Mouse (Mus musculus) brown adipose tissue, adult 24 weeks (tissue): Measurements from ENCODE around the gene Erbb2. TPM values are rescaled to one million over a fixed set of nuclear protein-coding genes. Genes with fewer than 3 reads are reported as not detected.

Source experiments
- H3K27ac ChIP-seq: fragments of 200-500 bp; replicated peaks from 2 replicates; pipeline ENCODE4 v1.5.1; 2012; ENCODE audit warnings: low read depth, mild to moderate bottlenecking, low read length
- H3K4me1 ChIP-seq: fragments of 200-500 bp; 2 replicates; pipeline ENCODE4 v1.6.1; 2012; ENCODE audit warnings: low read length, mixed read lengths; ENCODE audit not compliant: control insufficient read depth, insufficient read depth, insufficient read length
- H3K4me3 ChIP-seq: fragments of 200-500 bp; 2 replicates; pipeline ENCODE4 v1.5.1; 2012; ENCODE audit warnings: low read depth, mild to moderate bottlenecking, low read length, moderate library complexity; ENCODE audit not compliant: insufficient read depth
- polyA plus RNA-seq: library from polyadenylated mRNA; stranded (reverse); fragments of >200 nt; gene quantifications from 2 replicates; pipeline ENCODE4 v1.2.4, GENCODE M21; 2012; ENCODE audit not compliant: missing spikeins, insufficient read depth, insufficient read length

The Erbb2 gene
- polyA plus RNA-seq, 1 experiment, result 1.9 TPM

DNA sequence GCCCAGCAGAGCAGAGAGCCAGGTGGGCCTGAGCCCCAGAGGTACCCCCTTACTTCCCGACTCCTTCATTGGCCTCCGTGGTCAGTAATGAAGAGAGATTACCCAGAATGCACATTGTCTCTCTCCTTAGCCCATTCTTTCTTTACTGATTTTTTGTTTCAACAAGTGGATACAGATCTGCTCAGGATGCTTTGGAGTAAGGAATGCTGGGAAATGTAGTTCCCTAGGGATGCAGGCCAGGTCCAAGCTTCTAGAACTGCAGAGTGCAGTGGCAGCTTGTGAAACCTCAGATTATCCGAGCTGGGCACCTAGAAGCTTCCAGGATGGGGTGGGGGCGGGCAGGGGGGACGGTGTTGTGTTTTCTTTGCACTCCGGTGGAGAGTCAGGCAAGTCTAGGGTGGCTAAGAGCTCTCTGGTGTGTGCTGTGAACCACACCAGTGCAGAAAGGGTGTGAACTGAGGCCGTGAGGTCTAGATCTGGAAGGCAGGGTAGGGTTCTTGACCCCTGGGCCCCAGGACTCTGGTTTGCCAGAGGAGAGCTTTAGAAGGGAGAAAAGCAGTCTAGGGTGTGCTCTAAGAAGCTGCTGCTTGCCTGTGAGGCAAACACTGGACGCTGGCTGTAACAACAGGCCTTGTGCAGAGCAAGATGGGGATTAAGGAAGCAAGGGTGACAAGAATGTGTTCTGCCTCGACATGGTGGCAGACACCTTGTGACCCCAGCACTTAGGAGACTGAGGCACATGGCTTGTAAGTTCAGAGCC is 19.7 kb downstream of the Erbb2 start:
- Histone ChIP-seq H3K4me3 (no peak overlapping the region), H3K4me1 (no peaks in the 10 kb centered on the region), H3K27ac (no peak overlapping the region)

DNA sequence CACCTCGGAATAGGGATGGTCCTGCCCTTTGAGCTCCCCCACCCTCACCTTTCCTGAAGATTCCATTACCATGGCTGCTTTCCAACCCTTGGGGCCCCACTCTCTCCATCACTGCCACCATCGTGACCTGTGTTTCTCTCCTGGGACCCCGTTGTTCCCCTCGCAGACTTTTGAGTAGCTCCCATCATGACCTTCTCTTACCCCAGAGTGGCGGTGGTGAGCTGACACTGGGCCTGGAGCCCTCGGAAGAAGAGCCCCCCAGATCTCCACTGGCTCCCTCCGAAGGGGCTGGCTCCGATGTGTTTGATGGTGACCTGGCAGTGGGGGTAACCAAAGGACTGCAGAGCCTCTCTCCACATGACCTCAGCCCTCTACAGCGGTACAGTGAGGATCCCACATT is 23.5 kb downstream of the Erbb2 start:
- H3K4me3 ChIP-seq, result no peak overlapping the region

DNA sequence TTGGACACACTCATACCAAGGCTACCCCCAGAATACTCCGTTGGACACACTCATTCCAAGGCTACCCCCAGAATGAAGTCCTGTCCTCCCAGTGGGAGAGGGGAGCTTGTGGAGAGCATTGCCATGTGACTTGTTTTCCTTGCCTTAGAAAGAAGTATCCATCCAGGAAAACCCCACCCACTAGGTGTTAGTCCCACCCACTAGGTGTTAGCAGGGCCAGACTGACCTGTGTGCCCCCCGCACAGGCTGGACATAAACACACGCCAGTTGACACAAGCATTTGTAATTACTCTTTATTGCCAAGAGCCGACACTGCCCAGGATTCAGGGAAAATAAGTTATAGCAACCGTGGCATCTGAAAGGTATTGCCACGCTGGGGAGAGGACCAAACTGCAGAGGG is 25.2 kb downstream of the Erbb2 start:
- Histone ChIP-seq H3K4me3 (no peak overlapping the region; the same call in 1 of the 2 replicates), H3K4me1 (peaks cover 4% of the 10 kb centered on the region; the same call in 1 of the 2 replicates), H3K27ac (no peak overlapping the region)

More for the DNA sequence above, 23.5 kb downstream of the Erbb2 start:
- peaks cover 4% of the 10 kb centered on the region; the same call in 1 of the 2 replicates for H3K4me1 ChIP-seq
- H3K27ac ChIP-seq, result no peak overlapping the region

DNA sequence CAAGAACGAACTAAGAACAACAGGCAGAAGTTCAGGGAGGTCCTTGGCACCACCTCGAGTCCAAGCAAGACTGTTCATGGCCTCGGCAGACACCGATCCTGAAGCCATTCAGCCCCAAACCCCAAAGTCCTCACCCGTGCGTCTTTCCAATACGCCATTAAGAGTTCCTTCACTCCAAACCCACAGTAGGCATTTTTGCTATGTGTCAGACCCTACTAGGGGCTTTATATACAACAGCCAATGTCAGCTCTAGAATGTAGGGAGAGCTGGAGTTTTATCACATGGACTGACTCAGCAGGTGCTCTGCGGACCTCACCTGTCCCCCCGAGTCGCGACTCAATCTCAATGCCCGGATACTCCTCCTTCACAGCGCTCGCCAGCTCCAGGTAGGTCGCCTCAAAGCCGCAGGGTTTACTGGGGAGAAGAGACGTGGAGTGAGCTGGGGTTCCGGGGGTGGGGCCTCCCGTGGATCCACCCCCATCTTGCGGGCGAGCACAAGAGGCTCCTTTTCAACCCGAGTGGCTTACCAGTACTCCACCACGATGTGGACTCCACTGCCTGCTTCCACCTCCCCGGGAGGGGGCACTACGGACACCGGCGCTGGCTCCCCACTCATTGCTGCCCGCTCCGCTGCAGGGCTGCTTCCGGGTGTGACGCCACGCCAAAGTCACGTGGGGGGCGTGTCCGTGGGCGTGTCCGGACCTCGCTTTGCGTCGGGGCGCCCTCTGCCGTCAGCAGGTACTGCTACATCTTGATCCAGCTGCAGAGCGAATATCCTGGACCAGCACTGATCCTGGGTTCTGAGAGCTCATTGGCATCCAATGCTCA is 26.3 kb downstream of the Erbb2 start, which contains the start of gene Mien1:
Gene Mien1 (minus strand): TSS at position 661 of the 828 bp plus-strand sequence.
- H3K4me1 ChIP-seq, result peaks cover 4% of the 10 kb centered on the region; the same call in 1 of the 2 replicates
- H3K4me3 ChIP-seq, result peak within 1 kb of the TSS; percentile 81
- 0 out of 2 replicates have a peak within 1 kb of the TSS, but pooled peaks have one; percentile 36 for H3K27ac ChIP-seq

DNA sequence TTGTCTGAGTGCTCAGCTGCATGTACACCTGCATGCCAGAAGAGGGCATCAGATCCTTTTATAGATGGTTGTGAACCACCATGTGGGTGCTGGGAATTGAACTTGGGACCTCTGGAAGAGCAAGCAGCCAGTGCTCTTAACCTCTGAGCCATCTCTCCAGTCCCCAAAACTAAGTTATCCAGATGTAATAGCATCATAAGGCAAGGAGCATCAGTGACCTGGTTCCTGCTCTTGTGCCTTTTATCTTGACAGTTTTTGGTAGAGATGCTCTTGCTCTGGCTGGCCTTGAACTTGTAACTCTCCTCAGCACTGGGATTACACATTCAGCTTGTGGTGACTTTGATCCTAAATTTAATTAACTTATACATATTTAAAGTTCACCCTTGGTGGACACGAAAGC is 31.4 kb downstream of the Erbb2 start:
- 0 out of 2 replicates have a peak, but pooled peaks cover 2% of the 10 kb centered on the region for H3K4me1 ChIP-seq

DNA sequence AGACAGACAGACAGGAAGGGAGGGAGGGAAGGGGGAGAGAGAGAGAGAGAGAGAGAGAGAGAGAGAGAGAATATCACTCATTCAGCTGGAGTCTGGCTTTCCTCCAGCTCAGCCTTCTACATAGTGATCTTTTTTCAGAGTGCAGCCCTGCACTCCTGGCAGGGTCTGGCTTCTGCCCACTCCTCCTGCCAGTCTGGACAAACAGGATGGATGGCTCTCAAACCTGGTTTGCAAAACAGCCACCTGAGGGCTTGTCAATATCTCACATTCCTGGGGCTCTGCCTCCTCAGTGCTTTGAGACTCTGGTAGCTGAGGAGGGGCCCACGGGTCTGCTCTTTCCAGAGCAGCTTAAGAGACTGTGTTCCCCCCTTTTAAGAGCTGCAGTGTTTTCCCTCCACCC is 33.0 kb downstream of the Erbb2 start:
- H3K4me1 ChIP-seq, result 0 out of 2 replicates have a peak, but pooled peaks cover 2% of the 10 kb centered on the region
- H3K27ac ChIP-seq, result no peak overlapping the region
- no peak overlapping the region for H3K4me3 ChIP-seq

More for the DNA sequence above, 31.4 kb downstream of the Erbb2 start:
- Histone ChIP-seq H3K27ac (no peak overlapping the region), H3K4me3 (no peak overlapping the region)

DNA sequence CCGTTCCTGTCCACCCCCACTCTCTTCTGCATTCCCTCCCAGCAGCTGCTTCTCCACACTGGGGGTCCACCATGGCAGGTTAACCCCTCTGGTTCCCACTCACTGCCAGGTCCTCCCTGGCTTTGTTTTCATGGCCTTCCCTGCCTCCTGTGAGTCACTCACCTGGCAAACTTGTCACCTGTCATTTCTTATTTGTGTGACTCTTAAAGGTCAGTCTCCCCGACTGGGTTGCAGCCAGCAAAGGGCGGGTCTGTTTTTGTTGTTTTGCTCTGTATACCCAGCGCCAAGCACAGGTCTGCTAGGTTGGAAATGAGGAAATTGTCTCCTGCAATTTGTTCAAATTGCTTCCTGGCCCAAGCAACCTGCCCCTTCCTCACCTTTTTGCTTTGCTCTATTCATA is 33.4 kb downstream of the Erbb2 start:
- Histone ChIP-seq H3K4me1 (0 out of 2 replicates have a peak, but pooled peaks cover 2% of the 10 kb centered on the region), H3K4me3 (no peak overlapping the region), H3K27ac (no peak overlapping the region)

DNA sequence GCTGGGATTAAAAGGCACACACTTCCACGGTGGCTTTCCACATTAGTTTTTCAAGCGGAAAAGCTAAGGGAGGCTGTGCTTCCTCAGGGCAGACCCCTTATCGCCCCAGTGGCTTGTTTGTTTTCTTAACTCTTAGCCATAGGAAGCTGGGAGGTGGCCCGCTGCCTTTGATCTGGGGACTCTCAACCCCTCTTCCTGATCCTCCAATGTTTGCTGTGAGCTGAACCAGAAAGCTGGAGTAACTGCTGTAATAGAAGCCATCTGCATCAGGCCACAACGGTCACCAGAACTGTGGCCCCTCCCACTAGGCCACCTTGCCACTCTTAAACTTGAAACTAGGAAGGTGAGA is 33.9 kb downstream of the Erbb2 start, which contains the start of gene Grb7:
Gene Grb7 (plus strand): TSS at position 182 of the 349 bp plus-strand sequence.
- 0 out of 2 replicates have a peak, but pooled peaks cover 2% of the 10 kb centered on the region for H3K4me1 ChIP-seq
- no peak within 1 kb of the TSS for H3K27ac ChIP-seq
- no peak within 1 kb of the TSS for H3K4me3 ChIP-seq

DNA sequence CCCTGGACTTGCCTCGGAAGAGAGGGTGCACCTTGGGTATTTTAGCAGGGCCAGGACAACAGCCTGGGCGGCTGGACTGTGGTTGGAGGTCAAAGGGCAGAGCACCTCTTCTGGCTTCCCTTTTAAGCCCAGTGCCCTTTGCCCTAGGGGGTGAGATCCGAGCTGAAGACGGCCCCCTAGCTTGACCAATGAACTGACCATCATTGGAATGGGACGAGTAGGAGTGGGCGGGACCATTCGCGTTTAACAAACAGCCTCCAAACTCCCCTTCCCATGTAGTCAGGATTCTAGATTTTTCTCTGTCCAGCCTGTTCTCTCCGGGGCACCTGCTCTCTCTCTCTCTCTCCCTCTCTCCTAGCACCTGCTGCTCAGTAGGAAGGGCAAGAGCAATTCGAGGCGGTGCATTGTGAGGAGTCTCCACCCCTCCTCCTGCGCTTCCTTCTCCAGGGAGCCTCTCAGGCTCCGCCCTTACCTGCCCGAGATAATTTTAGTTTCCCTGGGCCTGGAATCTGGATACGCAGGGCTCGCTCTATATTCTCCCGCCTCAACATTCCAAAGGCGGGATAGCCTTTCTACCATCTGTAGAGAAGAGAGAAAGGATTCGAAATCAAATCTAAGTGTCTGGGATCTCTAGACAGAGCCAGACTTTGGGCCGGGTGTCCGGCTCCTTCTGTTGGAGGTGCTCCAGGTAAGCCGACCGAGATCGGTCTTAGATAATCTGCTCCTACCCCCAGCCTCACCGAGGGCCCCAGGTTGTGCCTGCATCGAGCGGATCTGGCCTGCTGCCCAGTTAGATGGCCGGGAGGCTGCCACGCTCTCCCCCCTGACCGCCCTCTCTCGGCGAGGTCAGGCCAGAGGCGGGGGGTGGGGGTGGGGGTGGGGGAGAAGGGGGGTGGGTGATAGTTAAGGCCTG is 34.5 kb downstream of the Erbb2 start:
- Histone ChIP-seq H3K27ac (no peak overlapping the region), H3K4me3 (no peak overlapping the region), H3K4me1 (0 out of 2 replicates have a peak, but pooled peaks cover 2% of the 10 kb centered on the region)

DNA sequence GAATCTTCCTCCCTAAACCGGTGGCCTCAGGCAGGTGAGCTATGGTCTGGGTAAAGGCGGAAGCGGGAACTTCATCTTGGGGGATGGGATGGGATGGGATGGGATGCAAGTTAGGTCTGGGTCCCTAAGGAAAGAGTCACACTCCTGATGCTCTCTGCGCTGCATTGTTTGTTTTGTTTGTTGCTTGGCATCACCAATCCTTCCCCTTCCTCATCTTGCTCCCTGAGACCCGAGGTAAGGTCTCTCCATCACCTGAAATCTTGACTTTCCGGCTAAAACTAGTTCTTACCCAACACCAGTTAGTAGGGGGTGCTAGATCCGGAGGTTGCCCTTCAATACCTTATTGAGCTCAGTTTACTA is 35.2 kb downstream of the Erbb2 start:
- Histone ChIP-seq H3K4me1 (0 out of 2 replicates have a peak, but pooled peaks cover 2% of the 10 kb centered on the region), H3K27ac (no peak overlapping the region), H3K4me3 (no peak overlapping the region)

DNA sequence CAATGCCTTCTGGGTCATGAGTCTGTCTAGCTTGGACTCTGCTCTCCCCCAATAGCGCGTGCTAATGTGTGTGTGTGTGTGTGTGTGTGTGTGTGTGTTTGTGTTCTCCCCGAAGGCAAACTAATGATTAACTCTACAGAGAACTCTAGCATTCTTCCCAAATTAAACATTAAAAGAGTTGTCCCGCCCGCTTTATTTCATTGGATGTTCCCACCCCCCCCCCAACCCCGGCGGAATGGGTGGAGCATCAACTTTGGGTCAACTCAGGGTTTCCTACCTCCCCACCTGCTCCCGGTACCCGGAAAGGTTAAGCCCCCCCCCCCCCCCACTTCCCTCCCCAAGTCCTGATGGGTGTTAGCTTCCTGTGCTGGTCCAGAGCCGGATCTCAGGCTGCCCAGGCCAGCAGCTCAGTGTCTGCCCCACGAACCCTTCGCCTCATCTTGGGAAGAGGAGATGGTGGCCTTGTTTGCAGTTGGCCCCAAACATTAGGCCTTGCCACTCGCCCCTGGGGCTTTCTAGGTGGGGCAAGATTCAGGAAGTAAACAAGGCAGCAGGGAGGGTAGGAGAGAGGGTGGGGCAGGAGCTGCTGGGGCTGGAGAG is 36.0 kb downstream of the Erbb2 start:
- Histone ChIP-seq H3K27ac (no peak overlapping the region), H3K4me1 (0 out of 2 replicates have a peak, but pooled peaks cover 2% of the 10 kb centered on the region), H3K4me3 (no peak overlapping the region)

DNA sequence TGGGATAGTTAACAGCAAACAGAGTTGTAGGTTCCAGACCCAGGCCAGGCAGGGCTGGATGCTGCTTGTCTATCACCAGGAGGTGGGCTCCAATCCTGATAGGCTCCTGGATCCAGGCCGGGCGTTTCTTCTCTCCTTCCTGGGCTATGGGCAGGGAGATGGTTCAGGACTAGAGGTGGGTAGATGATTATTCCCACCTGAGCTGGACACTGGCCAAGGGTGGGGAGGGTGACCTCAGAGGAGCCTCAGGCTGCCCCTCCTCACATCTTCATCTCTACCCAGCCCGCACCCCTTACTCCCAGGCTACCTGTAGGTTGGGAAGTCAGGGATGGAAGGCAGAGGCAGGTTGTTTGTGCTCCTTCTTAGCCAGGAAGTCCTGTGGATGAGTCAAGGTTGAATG is 37.1 kb downstream of the Erbb2 start:
- 0 out of 2 replicates have a peak, but pooled peaks cover 2% of the 10 kb centered on the region for H3K4me1 ChIP-seq
- H3K27ac ChIP-seq, result no peak overlapping the region
- no peak overlapping the region for H3K4me3 ChIP-seq

DNA sequence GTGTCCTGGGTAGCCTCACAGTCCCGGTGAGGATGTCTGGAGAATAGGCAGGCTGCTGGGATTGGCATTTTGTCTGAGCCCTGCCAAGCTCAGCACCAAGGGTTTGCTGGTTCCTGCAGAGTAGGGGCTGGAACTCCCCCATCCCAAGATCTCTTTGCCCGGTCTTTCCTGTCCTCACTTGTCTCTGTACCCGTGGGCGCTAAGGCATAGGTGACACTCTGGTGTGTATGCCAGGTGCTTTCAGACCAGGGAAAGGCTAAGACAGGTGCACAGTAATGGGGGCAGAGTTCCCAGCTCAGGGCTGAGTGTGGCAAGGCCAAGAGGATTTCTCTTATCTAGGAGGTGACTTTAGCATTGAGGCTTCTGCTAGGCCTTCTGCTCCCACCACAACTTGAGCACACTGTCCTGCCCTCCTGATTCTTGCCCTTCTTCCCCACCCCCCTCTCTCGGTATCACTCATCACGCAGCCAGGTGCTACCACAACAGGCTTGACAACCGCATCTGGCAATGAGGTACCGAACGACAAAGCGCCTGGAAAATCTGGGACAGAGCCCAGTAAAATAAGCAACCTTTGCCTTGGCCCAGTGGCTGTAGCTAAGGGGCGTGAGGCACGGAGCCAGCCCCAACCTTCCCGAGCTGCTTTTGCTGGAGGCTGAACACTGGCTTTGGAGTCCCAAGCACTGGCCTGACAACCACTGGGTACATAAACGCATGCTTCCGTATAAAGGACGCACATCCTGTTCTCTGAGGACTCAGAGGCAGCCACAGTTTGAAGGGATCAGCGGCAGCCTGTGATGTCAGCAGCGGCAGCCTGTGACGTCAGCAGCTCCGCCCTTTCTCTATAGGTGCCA is 37.9 kb downstream of the Erbb2 start:
- H3K4me3 ChIP-seq, result no peak overlapping the region
- 0 out of 2 replicates have a peak, but pooled peaks cover 2% of the 10 kb centered on the region for H3K4me1 ChIP-seq
- H3K27ac ChIP-seq, result no peak overlapping the region
